Mouse (Mus musculus) small intestine, adult 2 months (tissue): ENCODE measurements around the gene Dclre1a.

Experiments
- CTCF ChIP-seq: fragments of 200-500 bp; IDR thresholded peaks from 2 replicates; pipeline ENCODE4 v1.5.1; 2012; ENCODE audit warnings: low read depth, mild to moderate bottlenecking, control low read depth, inconsistent platforms, low read length, moderate library complexity, mixed read lengths; ENCODE audit not compliant: insufficient replicate concordance, insufficient read length; ENCODE audit errors: extremely low read depth
- POLR2A ChIP-seq: fragments of 200-500 bp; IDR thresholded peaks from 2 replicates; pipeline ENCODE4 v1.6.1; 2012; ENCODE audit warnings: low read depth, mild to moderate bottlenecking, control low read depth, inconsistent platforms, low read length, moderate library complexity

DNA sequence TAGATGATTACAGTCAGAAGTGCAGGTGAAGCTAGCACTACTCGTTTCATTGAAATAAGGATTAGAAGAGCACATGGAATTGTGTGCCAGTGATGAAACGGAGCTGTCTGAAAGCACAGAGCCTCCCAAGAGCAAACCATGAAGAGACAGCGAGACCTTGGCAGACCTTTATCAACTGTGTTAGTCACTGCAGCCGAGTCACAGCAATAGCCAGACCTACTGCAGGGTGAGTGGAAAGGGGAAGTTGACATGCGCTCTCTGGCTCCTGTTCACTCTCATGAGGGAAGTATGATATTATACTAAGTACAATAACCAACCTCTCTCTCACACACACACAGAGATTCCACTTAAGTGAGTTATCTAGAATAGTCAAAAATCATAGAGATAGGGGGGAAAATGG is 8.0 kb upstream of the Dclre1a start:
- TF ChIP-seq POLR2A (no peak), CTCF (no peak)
